In the genomic region with DNA sequence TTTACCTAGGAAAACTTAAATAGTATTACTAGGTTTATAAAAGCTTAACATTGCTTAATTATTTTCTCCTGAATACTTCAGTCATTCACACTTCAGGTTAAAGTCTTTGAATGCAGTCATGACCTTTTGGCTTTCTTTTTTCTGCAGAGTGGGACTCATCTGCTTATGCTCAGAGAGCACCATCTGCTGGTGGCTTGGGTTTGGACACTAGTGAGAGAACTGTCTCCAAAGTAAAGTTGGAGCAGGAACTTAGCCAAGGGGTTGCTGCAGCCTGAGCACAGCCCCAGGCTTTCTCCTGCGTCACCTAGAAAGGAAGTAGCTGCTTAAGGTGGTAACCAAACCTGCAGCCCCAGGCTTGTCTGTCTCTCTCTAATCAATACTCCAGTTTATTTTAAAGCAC, we compare ENCODE assay signal across 9 mouse cellular contexts.
DNase-seq lines count a peak whose midpoint lies in the region; ATAC-seq and TF ChIP-seq lines count a peak whose summit lies in the region.
"Had no signal": no experiment of that assay in that cellular context is flagged by ENCODE, and none has a peak within 500 bp of the region (broad histone marks: within the 10 kb centered on the region; RNA-seq: fewer than 3 reads in every experiment).

No protein-coding gene starts in this region.

- CTCF ChIA-PET in Patski (lab: Charles Lee) = interaction anchor here (0.7 to 3.7 kb wide), 27 partner anchors 8 to 152 kb away, joined by 3 to 64 read pairs (median 4); a partner anchor contains a TSS

- in situ Hi-C loops in Patski (cut with MboI; ENCODE audit: low pct_unique_long_range_greater_than_20kb) = no loop called here

- H3K4me3 ChIP-seq in hindbrain, embryonic 15.5 days = no peak overlapping the region
- H3K4me3 ChIP-seq: megakaryocyte, embryonic 14.5 days had no signal

- H3K36me3 ChIP-seq in hindbrain, embryonic 15.5 days = no peaks in the 10 kb centered on the region

- H3K9me3 ChIP-seq in hindbrain, embryonic 15.5 days = no peaks in the 10 kb centered on the region
- H3K9me3 ChIP-seq: megakaryocyte, embryonic 14.5 days had no signal

- POLR2A ChIA-PET in Patski (lab: Charles Lee) = interaction anchor here (0.6 to 1.4 kb wide), 7 partner anchors 16 to 153 kb away, joined by 3 to 5 read pairs (median 3); a partner anchor contains a TSS

- no peak overlapping the region for H3K27ac ChIP-seq in hindbrain, embryonic 15.5 days (replicated peaks)

- no peak overlapping the region for H3K9ac ChIP-seq in hindbrain, embryonic 15.5 days

- H3K27me3 ChIP-seq in Patski = no peaks in the 10 kb centered on the region
- no peaks in the 10 kb centered on the region for H3K27me3 ChIP-seq in hindbrain, embryonic 15.5 days

- peak; percentile 90 for TF ChIP-seq CTCF in Patski (IDR thresholded peaks at IDR 0.05)

- H3K4me1 ChIP-seq in hindbrain, embryonic 15.5 days (replicated peaks) = peaks cover 5% of the 10 kb centered on the region; the same call in 1 of the 2 replicates

- H3K4me2 ChIP-seq in hindbrain, embryonic 15.5 days = no peak overlapping the region

- peak; percentile 31 for ATAC-seq in Patski
- 0 out of 2 replicates have a peak, but pooled peaks have one; percentile 53 for ATAC-seq in hindbrain, embryonic 15.5 days (ENCODE audit: low FRiP score, low read depth)

- WGBS in hindbrain, embryonic 15.5 days = 39% methylated on average over 1 of the region's 1 CpGs

- peak; percentile 42 for DNase-seq in Patski (ENCODE audit: low read depth, low spot score)
- DNase-seq in cerebellum, adult 8-10 months = peak; percentile 61
- DNase-seq in frontal cortex, postnatal 14 days (ENCODE audit: low spot score in 2 of 2) = peak; percentile 45 to 67
- DNase-seq in layer of hippocampus, postnatal 36 days = peak; percentile 67
- peak; percentile 73 to 86 for DNase-seq in lung, postnatal 4 days
- peak; percentile 38 to 66 for DNase-seq in right cerebral cortex, postnatal 36 days (ENCODE audit: low spot score in 2 of 2)
- no peak for DNase-seq in natural killer cell, adult 2 months (ENCODE audit: low spot score in 2 of 2)

Comparison
In these comparisons a context has a peak if more than half of its experiments do, and no peak if none do; other contexts are left out.
1. DNase-seq: peak in Patski (single experiment), cerebellum, adult 8-10 months (single experiment), frontal cortex, postnatal 14 days (2 of 2), layer of hippocampus, postnatal 36 days (2 of 2), lung, postnatal 4 days (2 of 2) and right cerebral cortex, postnatal 36 days (2 of 2); none in natural killer cell, adult 2 months (0 of 2).